Mouse (Mus musculus): ENCODE measurements at regions not wholly inside any gene's neighbourhood (a gene's known extent, or its start where the extent isn't known, plus 50 kb on each side); places are given as distances from the start of the nearest gene placed in this dataset.

DNA sequence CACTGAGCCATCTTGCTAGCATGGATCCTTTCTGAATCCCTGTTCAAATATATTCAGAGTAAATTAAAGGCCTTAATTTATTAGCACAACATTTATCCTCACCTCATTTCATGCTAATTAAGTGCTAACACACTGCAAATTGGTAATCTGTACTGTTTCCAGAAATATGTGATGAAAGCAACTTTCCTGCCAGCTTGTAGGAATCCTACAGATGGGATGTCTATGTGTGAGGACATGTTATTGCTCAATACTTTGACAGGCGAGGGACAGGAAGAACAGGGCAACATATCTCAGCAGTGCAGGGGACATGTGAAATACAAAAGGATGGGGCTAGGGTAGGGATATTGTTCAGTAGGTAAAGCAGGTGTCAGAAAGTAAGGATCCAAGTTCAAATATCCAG is 53.0 kb upstream of the Tigd2 start:
- Histone ChIP-seq H3K27me3 (replicated peaks; ENCODE audit: control insufficient read depth, insufficient read depth, low read length) (no peaks in the 10 kb centered on the region), H3K36me3 (ENCODE audit: control insufficient read depth, insufficient read depth, low read length) (no peaks in the 10 kb centered on the region), H3K4me1 (ENCODE audit: control insufficient read depth, insufficient read depth, low read length) (no peaks in the 10 kb centered on the region), H3K4me2 (ENCODE audit: low read depth, low read length) (no peak overlapping the region), H3K4me3 (ENCODE audit: low read depth, low read length) (no peak overlapping the region), H3K9ac (ENCODE audit: low read depth, low read length) (no peak overlapping the region), H3K27ac (replicated peaks; ENCODE audit: low read depth, low read length) (no peak overlapping the region), H3K9me3 (ENCODE audit: control insufficient read depth, low read length) (no peaks in the 10 kb centered on the region)
- DNase-seq (ENCODE audit: low spot score) (no peak), ATAC-seq (ENCODE audit: low read depth) (no peak)
- 66% methylated on average over 1 of the region's 1 CpGs for WGBS

Data from embryonic facial prominence, embryonic 14.5 days (tissue).